Mouse (Mus musculus): ENCODE data around the gene Rap1gds1.

GRCm38 (mm10) chr3:138880999-138881724 is 193.8 kb downstream of the Rap1gds1 start:
- no peak for TF ChIP-seq CTCF (IDR thresholded peaks at IDR 0.05)
- no peak for TF ChIP-seq EP300 (IDR thresholded peaks at IDR 0.05; ENCODE audit: insufficient read depth, low read depth, low read length)
- TF ChIP-seq POLR2A (IDR thresholded peaks at IDR 0.05; ENCODE audit: insufficient read depth, low read depth, low read length), result no peak
